Mouse (Mus musculus) T-helper 2 cell (primary cell): ENCODE measurements around the gene Letm1.

Experiments
- in situ Hi-C: fragments of 300-600 bp; cut with MboI, MseI; formaldehyde crosslinking; loops from one replicate; pipeline ENCODE4 v1.15.1; 2025; ENCODE audit warnings: high pct_unique_total_duplicates

Gene Letm1

DNA sequence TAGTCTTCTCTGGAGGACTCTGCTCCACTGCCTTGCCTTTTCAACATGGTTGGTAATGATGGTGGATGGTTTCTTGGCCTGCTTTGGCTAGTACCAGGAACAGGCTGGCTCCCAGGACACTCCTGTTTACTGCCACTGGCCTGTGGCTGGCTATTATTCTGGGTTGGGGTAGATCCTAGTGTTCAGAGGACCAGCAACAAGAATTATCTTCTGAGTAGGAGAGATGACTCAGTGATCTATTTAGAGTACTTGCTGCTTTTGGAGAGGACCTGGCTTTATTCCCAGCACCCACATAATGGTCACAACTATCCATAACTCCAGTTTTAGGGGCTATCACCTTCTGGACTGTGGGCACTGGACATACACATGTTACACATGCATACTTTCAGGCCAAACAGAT is 44.3 kb downstream of the Letm1 start:
- in situ Hi-C loops, result loop anchor here (5.0 kb wide), 1 partner anchor 56 kb away; no protein-coding TSS in a partner anchor

DNA sequence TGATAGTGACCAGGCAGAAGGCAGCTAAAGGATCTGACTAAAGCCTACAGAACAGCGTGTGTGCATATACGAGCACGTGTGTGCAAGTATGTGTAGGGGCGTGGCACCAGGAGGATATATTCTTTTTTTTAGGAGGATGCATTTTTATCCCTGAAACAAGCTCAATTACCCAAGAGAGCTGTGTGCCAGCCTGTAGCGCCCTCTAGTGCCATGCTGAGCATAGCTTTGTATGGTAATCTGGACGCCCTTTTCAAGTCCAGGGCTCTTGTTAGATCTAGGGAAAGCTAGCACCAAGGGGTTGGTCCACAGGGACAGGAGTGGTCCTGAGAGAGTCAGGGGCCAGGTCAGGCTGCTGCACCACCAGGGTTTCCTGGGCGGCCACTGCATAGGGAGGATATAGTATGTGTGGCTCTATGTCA is 44.7 kb downstream of the Letm1 start:
- in situ Hi-C loops, result loop anchor here (5.0 kb wide), 1 partner anchor 56 kb away; no protein-coding TSS in a partner anchor

DNA sequence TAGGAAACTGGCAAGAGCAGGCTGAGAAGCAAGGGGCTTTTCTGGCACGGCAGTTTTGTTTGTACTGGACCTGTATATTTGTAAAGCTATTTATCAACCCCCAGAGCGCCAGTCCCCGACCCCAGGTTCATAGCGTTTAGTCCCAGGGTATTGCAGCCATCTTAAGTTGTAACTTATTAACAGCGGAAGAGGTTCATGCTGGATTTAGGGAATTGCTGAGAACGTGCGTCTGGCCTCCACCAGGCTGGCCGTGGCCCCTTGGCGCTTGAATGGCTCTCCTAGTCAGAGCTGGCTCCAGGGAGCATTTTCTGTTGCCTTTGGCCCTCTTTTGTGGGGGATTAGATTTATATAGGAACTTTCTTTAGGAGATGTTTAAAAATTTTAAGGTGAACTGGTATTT is 46.4 kb downstream of the Letm1 start:
- in situ Hi-C loops, result loop anchor here (5.0 kb wide), 1 partner anchor 54 kb away; no protein-coding TSS in a partner anchor

DNA sequence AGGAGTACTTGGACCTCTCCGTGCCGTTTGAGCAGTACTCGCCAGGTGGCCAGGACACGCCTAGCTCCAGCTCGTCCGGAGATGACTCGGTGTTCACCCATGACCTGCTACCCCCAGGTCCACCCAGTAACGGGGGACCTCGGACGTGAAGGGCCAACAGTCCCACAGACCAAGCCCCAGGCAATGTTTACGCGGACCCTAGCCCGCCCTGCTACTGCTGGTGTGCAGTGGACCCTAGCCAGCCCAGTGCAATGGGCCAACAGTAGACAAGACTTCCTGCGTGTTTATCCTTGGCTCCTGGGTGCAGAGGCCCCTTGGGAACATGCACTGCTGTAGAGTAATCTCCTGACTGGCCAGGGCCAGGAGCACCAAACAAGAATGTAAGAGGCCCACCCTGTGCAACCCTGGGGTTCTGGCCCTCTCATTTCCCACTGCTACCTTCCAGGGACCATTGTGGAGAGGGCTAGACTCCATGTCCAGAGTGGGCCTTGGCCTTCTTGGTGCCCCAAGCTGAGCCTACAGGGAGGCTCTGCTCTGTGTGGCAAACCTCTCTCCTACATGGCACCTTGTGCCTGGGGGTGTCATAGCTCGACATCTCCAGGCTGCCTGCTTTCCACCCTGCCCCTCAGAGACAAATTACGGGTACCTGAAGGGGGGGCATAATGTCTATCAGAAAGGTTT is 47.1 kb downstream of the Letm1 start:
- in situ Hi-C loops, result loop anchor here (5.0 kb wide), 1 partner anchor 53 kb away; no protein-coding TSS in a partner anchor

DNA sequence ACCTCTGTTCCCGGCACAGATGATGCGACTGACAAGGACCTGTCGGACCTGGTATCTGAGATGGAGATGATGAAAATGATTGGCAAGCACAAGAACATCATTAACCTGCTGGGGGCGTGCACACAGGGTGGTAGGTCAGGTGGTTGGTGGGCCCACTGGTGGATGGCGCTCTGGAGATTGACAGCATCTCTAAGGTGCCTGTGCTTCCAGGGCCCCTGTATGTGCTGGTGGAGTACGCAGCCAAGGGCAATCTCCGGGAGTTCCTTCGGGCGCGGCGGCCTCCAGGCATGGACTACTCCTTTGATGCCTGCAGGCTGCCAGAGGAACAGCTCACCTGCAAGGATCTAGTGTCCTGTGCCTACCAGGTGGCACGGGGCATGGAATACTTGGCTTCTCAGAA is 48.8 kb downstream of the Letm1 start:
- in situ Hi-C loops, result no loop called here

DNA sequence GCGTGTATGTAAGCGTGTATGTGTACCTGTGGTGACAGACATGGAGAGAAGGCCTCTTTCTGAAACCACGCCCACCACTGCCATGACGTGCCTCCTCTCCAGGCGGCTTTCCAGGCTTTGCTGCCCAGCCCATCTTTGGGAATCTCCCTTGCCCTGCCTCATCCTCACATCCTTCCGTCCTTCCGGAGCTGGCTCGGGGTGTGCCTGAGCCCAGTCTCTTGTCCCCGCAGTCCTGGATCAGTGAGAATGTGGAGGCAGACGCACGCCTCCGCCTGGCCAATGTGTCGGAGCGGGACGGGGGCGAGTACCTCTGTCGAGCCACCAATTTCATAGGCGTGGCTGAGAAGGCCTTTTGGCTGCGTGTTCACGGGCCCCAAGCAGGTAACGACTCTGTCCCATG is 51.6 kb downstream of the Letm1 start:
- in situ Hi-C loops, result no loop called here

DNA sequence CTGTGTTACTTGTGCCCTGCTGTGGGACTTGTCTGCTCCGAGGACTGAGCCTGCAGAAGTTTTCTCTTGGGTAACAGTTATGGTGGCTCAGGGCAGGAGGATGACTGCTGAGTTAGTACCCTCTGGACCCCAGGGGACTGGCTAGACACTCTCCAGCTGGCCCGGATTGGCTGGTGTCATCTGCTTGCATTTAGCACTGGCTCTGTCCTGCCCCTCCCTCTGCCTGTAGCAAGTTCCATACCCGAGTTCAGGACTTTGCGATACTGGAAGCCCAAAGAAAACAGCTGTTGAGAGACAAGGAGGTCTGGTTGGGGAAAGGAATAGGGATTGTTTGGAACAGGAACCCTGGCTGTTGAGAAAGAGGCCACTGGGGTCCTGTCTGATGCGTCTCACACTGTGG is 52.1 kb downstream of the Letm1 start:
- in situ Hi-C loops, result no loop called here

DNA sequence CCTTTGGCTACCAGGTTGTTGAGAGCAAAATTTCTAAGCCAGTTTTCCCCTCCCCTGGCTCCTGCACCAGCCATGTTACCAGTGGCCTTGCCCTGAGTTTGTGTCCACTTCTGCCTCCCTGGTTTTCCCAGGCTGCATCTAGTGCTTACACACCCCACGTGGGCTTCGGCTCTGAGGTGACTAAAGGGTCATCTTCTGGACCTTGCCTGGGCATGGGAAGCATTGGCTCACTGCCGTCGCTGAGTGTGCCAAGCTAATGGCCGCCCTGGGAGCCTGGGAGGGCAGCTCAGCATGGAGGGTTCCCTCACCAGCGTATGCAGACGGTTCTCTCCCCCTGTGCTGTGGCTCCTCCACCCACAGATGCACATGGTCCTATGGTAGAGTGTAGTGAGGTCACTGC is 53.8 kb downstream of the Letm1 start:
- in situ Hi-C loops, result no loop called here

DNA sequence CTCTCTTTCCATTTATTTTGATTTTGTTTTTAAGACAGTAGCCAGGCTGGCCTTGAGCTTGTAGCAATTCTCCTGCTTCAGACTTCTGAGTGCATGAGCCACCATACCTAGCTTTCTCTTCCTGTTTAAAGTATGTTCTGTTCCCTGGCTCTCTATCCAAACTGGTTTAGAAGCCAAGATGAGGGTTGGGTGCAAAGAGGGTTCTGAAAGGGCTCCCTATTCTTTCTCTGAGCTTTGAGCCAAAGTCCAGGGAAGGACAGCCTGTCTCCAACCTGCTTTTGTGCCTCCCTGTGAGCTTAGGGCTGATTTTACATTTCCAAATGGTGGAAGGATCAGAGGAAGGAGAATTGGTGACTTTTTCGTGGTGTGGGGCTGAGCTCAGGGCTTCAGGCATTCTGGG is 55.7 kb downstream of the Letm1 start:
- in situ Hi-C loops, result no loop called here

DNA sequence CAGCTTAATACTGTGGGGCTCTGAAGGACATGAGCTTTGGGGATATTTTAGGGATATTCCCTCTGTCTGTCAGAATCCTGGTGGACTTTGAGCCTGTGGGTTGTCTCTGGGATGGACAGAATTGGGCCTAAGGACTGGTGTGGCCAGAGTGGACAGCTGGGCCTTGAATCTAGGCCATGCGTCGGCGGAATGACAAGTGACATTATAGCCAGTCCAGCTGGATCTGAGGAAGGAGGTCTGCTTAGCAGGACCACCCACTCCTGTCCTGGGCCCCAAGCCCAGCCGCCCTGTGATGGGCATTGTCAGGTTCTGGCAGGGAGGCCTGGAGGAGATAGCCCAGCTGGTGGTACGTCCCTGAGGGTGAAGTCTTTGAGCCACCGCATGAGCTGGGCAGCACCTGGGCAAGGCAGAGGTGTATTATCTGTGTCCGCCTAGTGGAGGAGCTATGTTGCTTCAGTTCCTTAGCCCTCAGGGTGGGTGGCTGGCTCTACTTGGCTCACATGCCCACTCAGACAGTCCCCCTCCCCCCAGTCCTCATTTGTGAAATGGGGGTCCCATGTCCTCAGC is 56.5 kb downstream of the Letm1 start:
- in situ Hi-C loops, result no loop called here

DNA sequence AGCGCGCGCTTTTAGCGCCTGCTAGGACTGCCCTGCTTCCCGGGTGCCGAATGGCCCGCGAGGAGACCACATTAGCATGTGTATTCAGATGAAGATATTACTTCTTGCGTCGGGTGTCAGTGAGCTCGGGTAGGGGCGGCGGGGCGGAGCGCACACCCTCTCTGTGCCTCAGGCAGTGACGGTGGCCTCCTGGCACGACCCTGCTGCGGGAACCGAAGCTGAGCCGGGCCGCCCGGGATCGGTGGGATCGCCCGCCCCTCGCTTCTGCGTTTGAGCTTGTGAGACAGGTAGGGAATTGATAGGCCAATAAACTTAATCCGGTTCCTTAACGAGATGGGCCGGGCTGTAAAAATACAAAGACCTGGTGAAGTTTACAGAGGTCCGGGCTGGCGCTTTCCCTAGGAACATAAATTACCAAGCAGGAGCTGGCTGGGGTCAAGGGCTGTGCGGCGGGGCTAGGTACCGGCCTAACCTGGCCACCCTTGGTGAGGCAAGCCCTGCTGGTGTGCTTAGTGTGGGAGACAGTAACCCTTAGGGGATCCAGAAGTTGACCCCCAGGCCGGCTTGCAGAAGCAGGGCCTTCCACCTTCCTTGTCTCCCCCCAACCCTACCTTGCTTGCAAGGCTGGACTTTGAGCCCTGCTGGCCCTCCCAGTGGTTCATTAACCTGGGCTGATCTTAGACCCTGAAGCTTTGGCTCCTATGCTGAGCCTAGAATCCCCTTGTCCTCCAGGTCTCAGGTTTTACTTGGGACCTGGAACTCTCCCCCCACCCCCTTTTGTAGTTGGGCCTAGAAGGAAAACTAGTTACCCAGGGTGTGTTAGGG is 58.8 kb downstream of the Letm1 start:
- in situ Hi-C loops, result loop anchor here (25.0 kb wide), 1 partner anchor 1437 kb away; no protein-coding TSS in a partner anchor

DNA sequence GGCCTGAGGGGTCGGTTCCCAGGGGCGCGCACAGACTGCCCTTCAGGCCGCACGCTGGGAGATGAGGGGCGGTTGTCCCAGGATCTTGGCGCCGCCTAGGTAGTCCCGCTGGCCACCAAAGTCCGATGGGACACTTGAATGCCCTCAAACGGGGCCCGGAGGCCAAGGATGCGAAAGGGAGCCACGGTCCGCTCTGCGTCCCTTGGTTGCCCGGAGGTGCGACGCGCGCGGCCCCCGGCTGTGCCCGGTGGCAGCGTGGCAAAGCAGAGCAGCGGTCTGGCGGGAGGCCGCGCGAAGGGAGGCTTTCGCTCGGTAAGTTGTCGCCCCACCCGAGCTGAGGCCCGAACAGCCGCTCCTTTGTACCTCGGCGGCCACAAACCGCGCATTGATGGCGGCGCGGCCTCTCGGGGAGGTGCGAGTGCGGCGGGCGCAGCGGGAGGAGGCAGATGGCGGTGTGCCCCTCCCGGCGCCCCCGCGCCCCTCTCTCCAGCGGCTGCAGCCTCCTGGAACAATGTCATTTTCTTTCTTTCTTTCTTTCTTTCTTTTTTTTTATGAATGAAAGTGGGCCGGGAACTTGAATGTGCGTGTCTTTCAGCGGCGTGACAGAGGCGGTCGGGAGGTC is 59.5 kb downstream of the Letm1 start:
- in situ Hi-C loops, result loop anchor here (25.0 kb wide), 1 partner anchor 1436 kb away; no protein-coding TSS in a partner anchor

DNA sequence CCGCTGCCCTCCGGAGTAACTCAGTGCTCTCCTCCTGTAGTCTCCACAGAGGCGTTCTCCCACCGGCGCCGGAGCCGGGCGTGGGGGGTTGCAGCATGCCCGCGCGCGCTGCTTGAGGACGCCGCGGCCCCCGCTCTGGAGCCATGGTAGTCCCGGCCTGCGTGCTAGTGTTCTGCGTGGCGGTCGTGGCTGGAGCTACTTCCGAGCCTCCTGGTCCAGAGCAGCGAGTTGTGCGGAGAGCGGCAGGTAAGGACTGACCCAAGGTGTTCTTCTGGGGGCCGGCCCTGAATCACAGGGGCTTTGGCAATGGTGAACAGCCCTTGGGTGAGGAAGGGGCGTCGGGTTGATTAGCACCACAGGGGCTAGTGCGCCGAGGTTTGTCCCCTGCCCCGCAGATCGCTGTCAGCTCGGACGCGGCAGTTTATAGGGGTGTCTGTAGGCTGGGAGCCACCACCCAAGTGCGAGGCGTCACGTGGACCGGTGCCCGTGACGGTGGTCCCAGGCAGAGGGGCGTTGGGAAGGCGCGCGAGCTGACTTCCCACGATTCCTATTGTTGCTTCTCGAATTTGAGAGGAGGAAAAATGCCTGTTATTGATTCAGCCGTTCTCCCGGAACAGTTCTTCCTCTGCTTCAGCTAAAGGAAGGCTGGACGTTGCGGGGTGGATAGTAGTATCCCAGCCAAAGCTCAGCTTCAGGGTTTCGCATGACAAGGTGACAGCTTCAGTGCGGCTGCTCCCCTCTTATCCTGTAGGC is 60.2 kb downstream of the Letm1 start:
- in situ Hi-C loops, result loop anchor here (25.0 kb wide), 1 partner anchor 1435 kb away; no protein-coding TSS in a partner anchor

DNA sequence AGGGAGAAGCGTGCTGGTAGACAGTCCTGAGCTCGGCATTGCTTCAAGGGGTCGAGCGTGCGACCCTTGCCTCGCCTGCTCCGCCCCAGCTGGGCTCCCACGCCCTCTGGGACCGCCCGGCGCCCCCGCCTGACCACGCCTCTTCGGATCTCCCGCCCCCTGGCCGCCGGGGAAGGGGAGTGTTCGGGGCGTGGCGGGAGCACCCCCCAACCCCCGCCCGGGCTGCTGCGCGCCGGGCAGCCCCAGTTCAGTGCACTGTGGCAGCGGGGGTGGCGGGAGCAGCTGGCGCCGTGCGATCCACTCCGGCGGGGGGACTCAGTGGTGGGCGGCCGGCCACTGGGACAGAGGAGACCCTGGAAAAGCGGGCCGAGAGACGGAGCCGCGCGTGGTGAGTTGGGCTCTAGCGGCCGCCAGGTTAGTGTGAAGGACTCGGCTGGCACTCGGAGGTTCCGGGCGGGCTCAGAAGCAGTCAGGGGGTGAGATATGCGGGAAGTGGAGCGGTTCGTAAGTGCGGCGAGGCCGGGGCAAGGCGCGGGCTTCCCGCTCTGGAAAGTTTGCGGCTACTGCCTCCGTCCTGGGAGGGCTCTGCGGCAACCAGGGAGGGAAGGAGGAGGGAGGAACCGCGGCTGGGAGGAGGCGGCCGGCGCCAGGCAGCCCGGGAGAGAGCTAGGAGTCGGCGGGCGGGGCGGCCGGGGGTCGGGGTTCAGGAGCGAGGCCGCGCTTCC is 60.9 kb downstream of the Letm1 start, which contains the start of gene Fgfr3:
Gene Fgfr3, plus strand, starts transcription at position 134 of the 725 bp plus-strand sequence.
- in situ Hi-C loops, result loop anchor here (25.0 kb wide), 1 partner anchor 1434 kb away; no protein-coding TSS in a partner anchor

DNA sequence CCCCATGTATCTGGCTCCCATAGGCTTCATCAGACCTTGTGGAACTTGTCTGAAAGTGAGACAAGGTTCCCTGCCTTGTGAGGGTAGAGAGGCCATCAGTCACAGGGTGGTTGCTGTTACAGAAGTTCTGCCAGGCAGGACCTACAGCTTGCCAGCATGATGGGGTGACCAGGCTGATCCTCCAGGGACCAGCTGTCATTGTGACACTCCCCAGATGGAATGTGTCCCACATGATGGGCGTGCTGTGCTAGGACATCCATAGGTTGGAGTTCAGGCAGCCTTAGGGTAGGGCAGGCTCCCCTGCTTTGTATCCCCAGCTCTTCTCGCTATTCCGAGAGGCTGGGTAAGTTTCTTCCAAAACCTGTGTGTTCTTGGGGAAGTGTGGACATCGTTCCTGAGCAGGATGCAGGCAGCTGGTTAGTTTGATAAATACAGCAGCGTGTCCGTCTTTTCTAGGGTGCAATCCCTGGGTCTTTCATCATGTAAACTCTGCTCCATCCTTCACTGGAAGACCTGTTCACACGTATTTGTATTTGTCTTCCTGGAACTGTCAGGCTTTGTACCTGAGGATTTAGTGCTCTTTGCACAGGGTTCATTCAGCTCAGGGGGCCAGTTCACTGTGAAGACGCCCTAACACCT is 61.6 kb downstream of the Letm1 start:
- in situ Hi-C loops, result loop anchor here (25.0 kb wide), 1 partner anchor 1434 kb away; no protein-coding TSS in a partner anchor

DNA sequence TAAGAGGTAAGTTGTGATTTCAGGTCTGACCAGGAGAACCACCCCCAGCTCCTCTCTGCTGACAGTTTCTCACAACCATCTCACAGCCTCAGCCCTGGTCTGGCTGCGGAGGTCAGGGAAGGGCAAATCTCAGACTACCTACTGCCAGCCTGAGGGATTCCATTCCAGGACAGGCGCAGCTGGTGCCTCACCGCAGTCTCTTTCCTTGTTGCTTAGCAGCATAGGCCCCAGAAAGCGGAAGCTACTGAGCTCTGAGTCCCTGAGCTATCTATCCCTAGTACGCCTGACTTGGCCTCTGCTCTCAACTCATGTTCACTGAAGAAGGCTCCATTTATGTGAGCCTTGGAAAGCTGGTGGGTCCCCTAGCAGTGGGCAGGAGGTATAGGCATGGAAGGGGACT is 64.2 kb downstream of the Letm1 start:
- in situ Hi-C loops, result loop anchor here (25.0 kb wide), 1 partner anchor 1431 kb away; no protein-coding TSS in a partner anchor

DNA sequence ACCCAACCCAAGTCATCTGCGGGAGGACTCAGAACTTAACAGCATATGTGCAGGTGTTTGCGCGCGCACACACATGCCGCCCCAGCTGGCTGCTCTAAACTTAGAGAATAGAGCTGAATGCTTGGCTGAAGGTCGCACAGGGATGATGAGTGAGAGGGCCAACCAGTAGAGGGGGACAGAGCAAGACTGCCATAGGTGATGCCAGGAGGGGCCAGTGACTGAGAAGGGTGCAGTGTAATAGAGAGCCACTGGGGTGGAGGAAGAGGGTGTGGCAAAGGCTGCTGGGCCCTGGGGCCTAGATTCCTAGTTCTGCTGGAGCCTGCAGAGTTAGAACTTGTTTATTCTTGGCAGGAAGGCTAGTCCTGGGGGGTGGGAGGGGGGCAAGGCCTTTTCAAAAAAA is 66.2 kb downstream of the Letm1 start:
- in situ Hi-C loops, result loop anchor here (25.0 kb wide), 1 partner anchor 1429 kb away; no protein-coding TSS in a partner anchor

DNA sequence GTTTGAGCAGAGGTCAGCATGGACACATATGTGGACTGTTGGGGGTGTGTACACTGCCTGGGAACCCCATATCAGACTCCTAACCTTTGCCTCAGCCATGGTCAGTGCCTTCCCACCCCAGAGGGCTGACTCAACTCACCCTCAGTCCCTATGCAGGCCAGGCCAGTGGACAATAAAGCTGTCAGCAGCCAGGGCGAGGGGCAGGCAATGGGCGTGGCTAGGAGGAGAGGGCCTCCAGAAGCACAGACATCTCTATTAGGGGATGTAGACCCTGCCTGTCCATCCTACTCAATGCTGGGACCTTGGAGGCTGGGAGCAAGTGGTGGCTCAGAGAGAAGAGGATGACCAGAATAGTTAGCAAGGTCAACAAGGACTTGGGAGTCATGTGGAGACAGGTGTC is 67.4 kb downstream of the Letm1 start:
- in situ Hi-C loops, result loop anchor here (25.0 kb wide), 1 partner anchor 1428 kb away; no protein-coding TSS in a partner anchor

DNA sequence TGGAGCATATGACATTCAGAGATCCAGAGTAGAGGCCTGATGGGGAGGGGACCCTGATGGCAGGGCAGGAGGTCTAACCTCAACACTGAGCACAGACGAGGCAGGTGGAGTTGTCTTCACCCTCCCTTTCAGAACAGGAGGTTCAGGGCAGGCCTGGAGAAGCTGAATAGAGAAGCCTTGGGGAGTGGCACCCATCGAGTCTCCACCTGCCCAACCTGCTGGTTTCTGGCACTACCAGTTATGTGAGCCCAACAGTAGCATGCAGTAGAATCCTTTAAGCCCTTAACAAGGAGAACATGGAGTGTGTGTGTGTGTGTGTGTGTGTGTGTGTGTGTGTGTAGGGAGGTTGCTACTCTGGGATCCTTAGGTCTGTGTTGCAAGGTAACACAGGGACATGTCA is 70.1 kb downstream of the Letm1 start:
- in situ Hi-C loops, result loop anchor here (25.0 kb wide), 1 partner anchor 1425 kb away; no protein-coding TSS in a partner anchor
